Mouse (Mus musculus): Measurements from ENCODE around the gene Snta1.
"Not testable (repeated sequence)": the region's sequence is repeated elsewhere in the genome, so short reads cannot be mapped to it uniquely, and the experiment has no call there.

Snta1 gene

GRCm38 (mm10) chr2:154372842-154373500 is 34.9 kb downstream of the Snta1 start, which contains the start of gene Cdk5rap1:
Gene Cdk5rap1 (minus strand): TSS chr2:154373010.
- DNase-seq (ENCODE audit: extremely low spot score, low read depth, low spot score): no peak

DNA sequence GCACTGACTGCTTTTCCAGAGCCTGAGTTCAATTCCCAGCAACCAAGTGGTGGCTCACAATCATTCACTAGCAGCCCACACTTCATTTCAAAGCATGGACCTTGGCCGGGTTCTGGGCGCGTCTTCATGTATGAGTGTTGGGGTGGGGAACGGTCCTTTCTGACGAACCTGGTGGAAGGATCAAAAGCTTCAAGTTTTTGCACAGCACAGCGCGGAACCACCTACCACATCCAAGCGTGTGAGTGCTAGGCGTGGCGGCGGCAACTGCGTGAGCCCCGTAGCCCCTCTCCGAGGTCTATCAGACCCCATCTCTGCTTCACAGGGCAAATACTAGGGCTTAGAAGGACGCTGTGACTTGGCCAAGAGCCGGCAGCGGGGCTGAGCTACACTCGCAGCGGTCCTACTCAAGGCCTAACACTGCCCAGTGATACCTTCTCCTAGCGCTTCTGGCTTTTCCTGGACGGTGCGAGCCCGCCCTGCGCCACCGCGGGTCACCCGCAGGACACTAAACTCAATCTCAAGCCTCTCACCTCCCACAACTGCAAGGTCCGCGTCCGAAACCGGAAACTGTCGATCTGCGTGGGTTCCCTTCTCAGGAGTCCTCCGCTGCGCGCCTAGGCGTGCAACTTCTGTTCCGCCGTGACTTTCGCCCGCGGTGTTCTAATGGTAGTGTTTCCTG is 35.6 kb downstream of the Snta1 start:
- DNase-seq (ENCODE audit: extremely low spot score, low read depth, low spot score): peak; percentile 63

GRCm38 (mm10) chr2:154367510-154367909 is 40.4 kb downstream of the Snta1 start:
- no peak for DNase-seq (ENCODE audit: extremely low spot score, low read depth, low spot score)

- DNase-seq (ENCODE audit: extremely low spot score, low read depth, low spot score): not testable (repeated sequence)
Observed at GRCm38 (mm10) chr2:154354000-154354425, 53.9 kb downstream of the Snta1 start.

- DNase-seq (ENCODE audit: extremely low spot score, low read depth, low spot score): no peak
Observed at GRCm38 (mm10) chr2:154348152-154348551, 59.7 kb downstream of the Snta1 start.

GRCm38 (mm10) chr2:154339356-154339755 is 68.5 kb downstream of the Snta1 start:
- no peak for DNase-seq (ENCODE audit: extremely low spot score, low read depth, low spot score)

DNA sequence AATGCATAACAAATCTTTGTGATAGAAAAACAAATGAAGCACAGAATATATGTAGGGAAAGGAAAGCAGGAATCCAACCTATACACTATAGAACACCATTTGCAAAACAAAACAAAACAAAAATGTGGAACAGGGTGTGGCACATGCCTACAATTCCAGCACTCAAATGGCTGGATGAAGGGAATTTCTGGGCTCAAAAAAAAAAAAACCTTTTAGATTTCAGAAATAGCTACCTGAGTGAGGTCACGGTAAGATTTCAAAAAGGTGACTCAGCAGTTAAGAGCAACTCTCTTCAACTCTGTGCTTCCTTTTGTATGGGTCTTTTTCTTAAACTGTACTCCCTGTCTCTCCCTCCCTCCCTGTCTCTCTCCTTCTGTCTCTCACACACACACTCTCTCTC is 69.7 kb downstream of the Snta1 start:
- DNase-seq (ENCODE audit: extremely low spot score, low read depth, low spot score): no peak

DNA sequence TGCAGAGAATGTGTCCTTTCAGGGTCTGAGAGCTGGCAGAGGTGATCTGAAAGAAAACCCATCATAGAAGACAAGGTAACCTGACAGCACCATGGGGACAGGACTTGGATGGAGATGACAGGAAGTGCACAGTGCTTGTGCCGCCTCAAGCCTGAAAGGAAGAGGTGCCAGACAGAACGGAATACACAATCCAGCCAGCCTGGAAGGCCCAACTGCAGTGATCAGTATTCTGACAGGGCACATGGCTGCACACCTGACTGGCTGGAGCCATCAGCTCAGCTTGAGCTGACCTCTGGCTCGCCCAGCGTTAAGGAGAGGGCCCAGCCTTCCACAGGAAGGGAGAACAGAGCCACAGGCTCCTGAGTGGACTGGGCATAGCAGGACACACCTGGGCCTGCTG is 72.3 kb downstream of the Snta1 start:
- DNase-seq (ENCODE audit: extremely low spot score, low read depth, low spot score): no peak

DNA sequence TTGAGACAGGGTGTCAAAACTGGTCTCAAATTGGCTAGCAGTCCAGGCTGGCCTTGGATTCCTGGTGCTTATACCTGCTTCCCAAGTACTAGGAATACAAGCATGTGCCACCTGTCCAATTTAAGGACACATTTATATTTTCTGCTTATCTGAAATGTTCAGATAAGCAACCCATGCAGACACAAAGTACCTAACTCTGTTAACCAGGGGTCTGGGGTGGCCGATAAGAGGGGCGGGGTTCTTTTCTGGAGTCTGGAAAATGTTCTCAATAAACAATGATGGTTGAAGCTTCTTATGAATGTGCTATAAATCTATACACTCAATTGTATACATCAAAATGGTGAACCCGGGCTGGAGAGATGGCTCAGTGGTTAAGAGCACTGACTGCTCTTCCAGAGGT is 81.0 kb downstream of the Snta1 start:
- DNase-seq (ENCODE audit: extremely low spot score, low read depth, low spot score): no peak

All from hindlimb bud, embryonic 11.5 days (tissue).